Comparison of ENCODE assay signal across 21 mouse cellular contexts in genomic region chr3:121133039-121133438, GRCm38 (mm10).
"Had no signal": no experiment of that assay in that cellular context is flagged by ENCODE, and none has a peak within 500 bp of the region (broad histone marks: within the 10 kb centered on the region; RNA-seq: fewer than 3 reads in every experiment).

No protein-coding gene starts in this region.

- ATAC-seq: hindbrain, embryonic 16.5 days; hindbrain, postnatal 0 days; inflammation-experienced regulatory T-cells, adult 6 months; intestine, embryonic 15.5 days; intestine, embryonic 16.5 days; intestine, postnatal 0 days had no signal

- DNase-seq: heart, postnatal 10 days; heart, postnatal 36 days; heart, postnatal 4 days; kidney, adult 11 months; kidney, adult 18-20 months; kidney, adult 2 months; kidney, adult 8-10 months; kidney, adult 9 months; kidney, postnatal 10 days; kidney, postnatal 14 days; kidney, postnatal 25 days; kidney, postnatal 36 days; kidney, postnatal 4 days; layer of hippocampus, adult 9-11 months; layer of hippocampus, postnatal 36 days had no signal
